Mouse (Mus musculus): ENCODE results near the gene Gm49325. TPM values are rescaled to one million over a fixed set of nuclear protein-coding genes. Genes with fewer than 3 reads are reported as not detected.

Gene Gm49325
- polyA plus RNA-seq, 1 experiment from 2014 or later = 2.6 TPM

- ATAC-seq (ENCODE audit: insufficient number of reproducible peaks, insufficient read depth, low FRiP score, low TSS enrichment, low read depth) = no peak
- no peaks in the 10 kb centered on the region for H3K27me3 ChIP-seq
- no peaks in the 10 kb centered on the region for H3K9me3 ChIP-seq
- H3K4me2 ChIP-seq = no peak overlapping the region
- no peak overlapping the region for H3K9ac ChIP-seq
- H3K27ac ChIP-seq = no peak overlapping the region
- 81% methylated on average over 3 of the region's 3 CpGs for WGBS
- peaks cover 28% of the 10 kb centered on the region for H3K36me3 ChIP-seq
- peaks cover 9% of the 10 kb centered on the region for H3K4me1 ChIP-seq
- no peak overlapping the region for H3K4me3 ChIP-seq
Measured at GRCm38 (mm10) chr10:77629163-77629562, 23.2 kb downstream of the Gm49325 start.

DNA sequence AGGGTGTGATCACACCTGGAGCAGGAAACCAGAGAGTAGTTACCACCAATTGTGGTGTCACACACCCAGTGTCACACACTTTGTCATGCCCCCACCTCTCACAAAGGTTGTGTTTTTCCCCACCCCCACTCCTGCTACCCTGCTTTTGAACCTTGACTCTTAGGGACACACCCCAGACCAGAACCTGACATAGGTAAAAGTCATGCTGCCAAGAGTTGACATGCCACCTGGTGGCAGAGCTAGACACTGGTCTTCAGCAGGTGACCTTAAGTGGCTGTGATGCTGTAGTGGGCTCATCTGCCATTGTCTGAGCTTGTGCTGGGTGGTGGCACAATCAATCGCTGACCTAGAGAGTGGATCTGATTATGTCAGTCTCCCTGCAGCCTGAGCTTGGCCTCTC lies 24.0 kb downstream of the Gm49325 start:
- ATAC-seq (ENCODE audit: insufficient number of reproducible peaks, insufficient read depth, low FRiP score, low TSS enrichment, low read depth) = no peak
- 90% methylated on average over 1 of the region's 1 CpGs for WGBS

GRCm38 (mm10) chr10:77634016-77634415 lies 28.0 kb downstream of the Gm49325 start:
- Histone ChIP-seq H3K36me3 (peaks cover 70% of the 10 kb centered on the region), H3K9ac (no peak overlapping the region), H3K27ac (no peak overlapping the region), H3K4me1 (peaks cover 5% of the 10 kb centered on the region), H3K4me2 (no peak overlapping the region), H3K4me3 (no peak overlapping the region), H3K27me3 (no peaks in the 10 kb centered on the region), H3K9me3 (no peaks in the 10 kb centered on the region)
- ATAC-seq (ENCODE audit: insufficient number of reproducible peaks, insufficient read depth, low FRiP score, low TSS enrichment, low read depth) = no peak
- WGBS = 81% methylated on average over 6 of the region's 6 CpGs

More for the DNA sequence above, 24.0 kb downstream of the Gm49325 start:
- Histone ChIP-seq H3K4me1 (peaks cover 1% of the 10 kb centered on the region; the same call in 1 of the 2 replicates), H3K27ac (no peak overlapping the region), H3K9me3 (no peaks in the 10 kb centered on the region), H3K36me3 (peaks cover 34% of the 10 kb centered on the region), H3K9ac (no peak overlapping the region), H3K4me2 (no peak overlapping the region), H3K4me3 (no peak overlapping the region), H3K27me3 (no peaks in the 10 kb centered on the region)

GRCm38 (mm10) chr10:77634452-77635231 lies 28.6 kb downstream of the Gm49325 start:
- Histone ChIP-seq H3K4me2 (no peak overlapping the region), H3K4me1 (peaks cover 5% of the 10 kb centered on the region), H3K9me3 (no peaks in the 10 kb centered on the region), H3K9ac (no peak overlapping the region), H3K27me3 (no peaks in the 10 kb centered on the region), H3K27ac (no peak overlapping the region), H3K4me3 (no peak overlapping the region), H3K36me3 (peaks cover 72% of the 10 kb centered on the region)
- 78% methylated on average over 13 of the region's 13 CpGs for WGBS
- no peak for ATAC-seq (ENCODE audit: insufficient number of reproducible peaks, insufficient read depth, low FRiP score, low TSS enrichment, low read depth)

- no peak overlapping the region for H3K27ac ChIP-seq
- ATAC-seq (ENCODE audit: insufficient number of reproducible peaks, insufficient read depth, low FRiP score, low TSS enrichment, low read depth) = no peak
- peaks cover 79% of the 10 kb centered on the region for H3K36me3 ChIP-seq
- 87% methylated on average over 7 of the region's 7 CpGs for WGBS
- peaks cover 5% of the 10 kb centered on the region for H3K4me1 ChIP-seq
- H3K9ac ChIP-seq = no peak overlapping the region
- no peak overlapping the region for H3K4me2 ChIP-seq
- no peaks in the 10 kb centered on the region for H3K27me3 ChIP-seq
- no peak overlapping the region for H3K4me3 ChIP-seq
- H3K9me3 ChIP-seq = no peaks in the 10 kb centered on the region
Measured at GRCm38 (mm10) chr10:77636234-77636922, 30.4 kb downstream of the Gm49325 start.

DNA sequence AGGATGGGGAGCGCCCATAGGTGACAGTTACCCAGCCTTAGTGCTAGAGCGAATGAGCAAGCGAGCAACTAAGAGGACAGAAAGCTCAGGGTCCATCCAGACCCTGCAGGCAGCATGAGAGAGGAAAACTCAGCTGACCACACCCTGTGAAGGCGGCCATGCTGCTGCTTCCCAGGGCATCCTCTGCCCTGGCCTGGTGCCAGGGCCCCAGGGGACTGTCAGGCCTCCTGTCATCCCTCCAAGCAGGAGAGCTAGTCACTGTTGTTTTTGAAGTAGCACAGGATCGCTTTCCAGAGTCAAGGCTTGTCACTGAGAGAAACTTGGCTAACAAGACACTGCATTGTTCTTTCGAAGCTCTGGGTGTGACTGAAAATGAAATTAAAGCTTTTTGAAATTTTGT lies 33.0 kb downstream of the Gm49325 start:
- no peak for ATAC-seq (ENCODE audit: insufficient number of reproducible peaks, insufficient read depth, low FRiP score, low TSS enrichment, low read depth)
- Histone ChIP-seq H3K4me3 (no peak overlapping the region), H3K9me3 (no peaks in the 10 kb centered on the region), H3K9ac (no peak overlapping the region), H3K27ac (no peak overlapping the region), H3K36me3 (peaks cover 80% of the 10 kb centered on the region), H3K4me1 (peaks cover 5% of the 10 kb centered on the region), H3K4me2 (no peak overlapping the region), H3K27me3 (no peaks in the 10 kb centered on the region)
- WGBS = 72% methylated on average over 6 of the region's 6 CpGs

DNA sequence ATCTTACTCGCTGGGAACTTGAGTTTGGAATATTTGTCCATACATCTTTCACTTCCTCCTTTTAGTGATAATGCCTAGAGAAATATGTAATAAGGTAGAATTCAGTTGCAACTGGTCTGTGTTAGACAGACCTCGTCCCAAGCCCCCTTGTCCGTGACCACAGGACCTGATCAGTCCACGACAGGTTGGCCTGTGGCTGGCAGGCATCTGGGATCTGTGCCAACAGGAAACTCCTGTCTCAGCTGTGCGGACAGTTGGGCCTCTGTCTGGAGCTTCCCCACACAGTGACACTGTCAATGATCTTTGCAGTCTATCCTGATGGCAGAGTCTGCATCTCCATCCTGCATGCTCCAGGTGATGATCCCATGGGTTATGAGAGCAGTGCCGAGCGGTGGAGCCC lies 37.2 kb downstream of the Gm49325 start:
- 86% methylated on average over 7 of the region's 7 CpGs for WGBS
- Histone ChIP-seq H3K36me3 (peaks cover 78% of the 10 kb centered on the region), H3K4me2 (no peak overlapping the region), H3K27ac (no peak overlapping the region), H3K4me1 (peaks cover 5% of the 10 kb centered on the region), H3K9me3 (no peaks in the 10 kb centered on the region), H3K4me3 (no peak overlapping the region), H3K9ac (no peak overlapping the region), H3K27me3 (no peaks in the 10 kb centered on the region)
- no peak for ATAC-seq (ENCODE audit: insufficient number of reproducible peaks, insufficient read depth, low FRiP score, low TSS enrichment, low read depth)

- no peak for ATAC-seq (ENCODE audit: insufficient number of reproducible peaks, insufficient read depth, low FRiP score, low TSS enrichment, low read depth)
- Histone ChIP-seq H3K9me3 (no peaks in the 10 kb centered on the region), H3K27ac (no peak overlapping the region), H3K4me1 (peaks cover 11% of the 10 kb centered on the region; the same call in 1 of the 2 replicates), H3K4me2 (no peak overlapping the region), H3K27me3 (no peaks in the 10 kb centered on the region), H3K9ac (no peak overlapping the region), H3K4me3 (no peak overlapping the region), H3K36me3 (peaks cover 64% of the 10 kb centered on the region)
- 91% methylated on average over 5 of the region's 5 CpGs for WGBS
Measured at GRCm38 (mm10) chr10:77645571-77645970, 39.6 kb downstream of the Gm49325 start.

- Histone ChIP-seq H3K9me3 (no peaks in the 10 kb centered on the region), H3K27ac (no peak overlapping the region), H3K27me3 (no peaks in the 10 kb centered on the region), H3K4me1 (peaks cover 11% of the 10 kb centered on the region; the same call in 1 of the 2 replicates), H3K9ac (no peak overlapping the region), H3K36me3 (peaks cover 47% of the 10 kb centered on the region), H3K4me2 (no peak overlapping the region), H3K4me3 (no peak overlapping the region)
- 79% methylated on average over 1 of the region's 1 CpGs for WGBS
- no peak for ATAC-seq (ENCODE audit: insufficient number of reproducible peaks, insufficient read depth, low FRiP score, low TSS enrichment, low read depth)
Measured at GRCm38 (mm10) chr10:77647461-77647860, 41.5 kb downstream of the Gm49325 start.

- Histone ChIP-seq H3K4me2 (no peak overlapping the region), H3K4me1 (peaks cover 11% of the 10 kb centered on the region; the same call in 1 of the 2 replicates), H3K9ac (no peak overlapping the region), H3K36me3 (peaks cover 44% of the 10 kb centered on the region), H3K27me3 (no peaks in the 10 kb centered on the region), H3K4me3 (no peak overlapping the region), H3K27ac (no peak overlapping the region), H3K9me3 (no peaks in the 10 kb centered on the region)
- no peak for ATAC-seq (ENCODE audit: insufficient number of reproducible peaks, insufficient read depth, low FRiP score, low TSS enrichment, low read depth)
- 85% methylated on average over 8 of the region's 8 CpGs for WGBS
Measured at GRCm38 (mm10) chr10:77647901-77648300, 41.9 kb downstream of the Gm49325 start.

GRCm38 (mm10) chr10:77652046-77652445 lies 46.0 kb downstream of the Gm49325 start:
- H3K27ac ChIP-seq = no peak overlapping the region
- no peak overlapping the region for H3K4me3 ChIP-seq
- no peaks in the 10 kb centered on the region for H3K9me3 ChIP-seq
- H3K36me3 ChIP-seq = 0 out of 2 replicates have a peak, but pooled peaks cover 3% of the 10 kb centered on the region
- no peaks in the 10 kb centered on the region for H3K27me3 ChIP-seq
- H3K4me2 ChIP-seq = no peak overlapping the region
- no peak for ATAC-seq (ENCODE audit: insufficient number of reproducible peaks, insufficient read depth, low FRiP score, low TSS enrichment, low read depth)
- H3K9ac ChIP-seq = no peak overlapping the region
- WGBS = 82% methylated on average over 9 of the region's 9 CpGs
- H3K4me1 ChIP-seq = peaks cover 11% of the 10 kb centered on the region; the same call in 1 of the 2 replicates
